Mouse (Mus musculus): ENCODE measurements around the gene Dok3. TPM values are rescaled to one million over a fixed set of nuclear protein-coding genes. Genes with fewer than 3 reads are reported as not detected.

The Dok3 gene
- polyA plus RNA-seq, 1 experiment = 7.7 TPM

GRCm38 (mm10) chr13:55527834-55528772 lies 993 bp downstream of the Dok3 start:
- Histone ChIP-seq H3K27me3 (replicated peaks; ENCODE audit: control insufficient read depth, insufficient read depth, low read length) (no peaks in the 10 kb centered on the region), H3K27ac (ENCODE audit: insufficient read depth, low read depth, low read length) (no peak overlapping the region), H3K36me3 (ENCODE audit: control insufficient read depth, insufficient read depth, low read length) (no peaks in the 10 kb centered on the region), H3K4me3 (ENCODE audit: insufficient read depth, low read depth, low read length) (no peak overlapping the region), H3K4me1 (ENCODE audit: control insufficient read depth, insufficient read depth, low read length) (no peaks in the 10 kb centered on the region)
- TF ChIP-seq POLR2A (IDR thresholded peaks at IDR 0.05; ENCODE audit: low read depth, low read length) (no peak), CTCF (conservative IDR thresholded peaks at IDR 0.05; ENCODE audit: insufficient read depth, insufficient read length, low read depth, low read length) (no peak)
- no peak for DNase-seq
- 75% methylated on average over 18 of the region's 18 CpGs for WGBS

GRCm38 (mm10) chr13:55527212-55527611 lies 1.9 kb downstream of the Dok3 start:
- Histone ChIP-seq H3K27me3 (replicated peaks; ENCODE audit: control insufficient read depth, insufficient read depth, low read length) (no peaks in the 10 kb centered on the region), H3K27ac (ENCODE audit: insufficient read depth, low read depth, low read length) (no peak overlapping the region), H3K36me3 (ENCODE audit: control insufficient read depth, insufficient read depth, low read length) (no peaks in the 10 kb centered on the region), H3K4me3 (ENCODE audit: insufficient read depth, low read depth, low read length) (no peak overlapping the region), H3K4me1 (ENCODE audit: control insufficient read depth, insufficient read depth, low read length) (no peaks in the 10 kb centered on the region)
- TF ChIP-seq CTCF (conservative IDR thresholded peaks at IDR 0.05; ENCODE audit: insufficient read depth, insufficient read length, low read depth, low read length) (no peak), POLR2A (IDR thresholded peaks at IDR 0.05; ENCODE audit: low read depth, low read length) (no peak)
- DNase-seq = no peak
- WGBS = 76% methylated on average over 16 of the region's 16 CpGs

- 76% methylated on average over 16 of the region's 16 CpGs for WGBS
- H3K27me3 ChIP-seq (replicated peaks; ENCODE audit: control insufficient read depth, insufficient read depth, low read length) = no peaks in the 10 kb centered on the region
- no peak for DNase-seq
- TF ChIP-seq POLR2A (IDR thresholded peaks at IDR 0.05; ENCODE audit: low read depth, low read length) = no peak
- no peak for TF ChIP-seq CTCF (conservative IDR thresholded peaks at IDR 0.05; ENCODE audit: insufficient read depth, insufficient read length, low read depth, low read length)
- H3K4me3 ChIP-seq (ENCODE audit: insufficient read depth, low read depth, low read length) = no peak overlapping the region
- no peaks in the 10 kb centered on the region for H3K36me3 ChIP-seq (ENCODE audit: control insufficient read depth, insufficient read depth, low read length)
- no peaks in the 10 kb centered on the region for H3K4me1 ChIP-seq (ENCODE audit: control insufficient read depth, insufficient read depth, low read length)
- no peak overlapping the region for H3K27ac ChIP-seq (ENCODE audit: insufficient read depth, low read depth, low read length)
Observed at GRCm38 (mm10) chr13:55525733-55526553, 3.2 kb downstream of the Dok3 start.

GRCm38 (mm10) chr13:55523951-55524600 lies 5.0 kb downstream of the Dok3 start:
- WGBS = 88% methylated on average over 23 of the region's 23 CpGs
- H3K4me3 ChIP-seq (ENCODE audit: insufficient read depth, low read depth, low read length) = no peak overlapping the region
- H3K27me3 ChIP-seq (replicated peaks; ENCODE audit: control insufficient read depth, insufficient read depth, low read length) = no peaks in the 10 kb centered on the region
- DNase-seq = no peak
- H3K36me3 ChIP-seq (ENCODE audit: control insufficient read depth, insufficient read depth, low read length) = no peaks in the 10 kb centered on the region
- no peak for TF ChIP-seq POLR2A (IDR thresholded peaks at IDR 0.05; ENCODE audit: low read depth, low read length)
- TF ChIP-seq CTCF (conservative IDR thresholded peaks at IDR 0.05; ENCODE audit: insufficient read depth, insufficient read length, low read depth, low read length) = no peak
- no peaks in the 10 kb centered on the region for H3K4me1 ChIP-seq (ENCODE audit: control insufficient read depth, insufficient read depth, low read length)
- H3K27ac ChIP-seq (ENCODE audit: insufficient read depth, low read depth, low read length) = no peak overlapping the region

GRCm38 (mm10) chr13:55523278-55523677 lies 5.8 kb downstream of the Dok3 start:
- Histone ChIP-seq H3K27ac (ENCODE audit: insufficient read depth, low read depth, low read length) (no peak overlapping the region), H3K4me1 (ENCODE audit: control insufficient read depth, insufficient read depth, low read length) (no peaks in the 10 kb centered on the region), H3K27me3 (replicated peaks; ENCODE audit: control insufficient read depth, insufficient read depth, low read length) (no peaks in the 10 kb centered on the region), H3K4me3 (ENCODE audit: insufficient read depth, low read depth, low read length) (no peak overlapping the region), H3K36me3 (ENCODE audit: control insufficient read depth, insufficient read depth, low read length) (no peaks in the 10 kb centered on the region)
- peak; percentile 78 for DNase-seq
- no peak for TF ChIP-seq POLR2A (IDR thresholded peaks at IDR 0.05; ENCODE audit: low read depth, low read length)
- WGBS = 35% methylated on average over 17 of the region's 17 CpGs

GRCm38 (mm10) chr13:55522730-55523129 lies 6.4 kb downstream of the Dok3 start:
- no peaks in the 10 kb centered on the region for H3K4me1 ChIP-seq (ENCODE audit: control insufficient read depth, insufficient read depth, low read length)
- H3K4me3 ChIP-seq (ENCODE audit: insufficient read depth, low read depth, low read length) = no peak overlapping the region
- no peak for DNase-seq
- H3K27me3 ChIP-seq (replicated peaks; ENCODE audit: control insufficient read depth, insufficient read depth, low read length) = no peaks in the 10 kb centered on the region
- peak overlapping the region; percentile 19; the same call in 1 of the 2 replicates for H3K27ac ChIP-seq (ENCODE audit: insufficient read depth, low read depth, low read length)
- TF ChIP-seq CTCF (conservative IDR thresholded peaks at IDR 0.05; ENCODE audit: insufficient read depth, insufficient read length, low read depth, low read length) = no peak
- no peak for TF ChIP-seq POLR2A (IDR thresholded peaks at IDR 0.05; ENCODE audit: low read depth, low read length)
- 64% methylated on average over 8 of the region's 8 CpGs for WGBS
- H3K36me3 ChIP-seq (ENCODE audit: control insufficient read depth, insufficient read depth, low read length) = no peaks in the 10 kb centered on the region
